Mouse (Mus musculus) adrenal gland, postnatal 10 days (tissue): Measurements from ENCODE around the gene Unk. TPM values are rescaled to one million over a fixed set of nuclear protein-coding genes. Genes with fewer than 3 reads are reported as not detected.
"Not testable (repeated sequence)": the region's sequence is repeated elsewhere in the genome, so short reads cannot be mapped to it uniquely, and the experiment has no call there.

ENCODE experiments used
- DNase-seq: peaks from one replicate; pipeline ENCODE4 v3.0.0; 2021; ENCODE audit warnings: mixed read lengths
- total RNA-seq, 2 experiments: library from RNA; stranded (reverse); gene quantifications; 2 replicates each; pipeline ENCODE4 v1.2.3; 2021

Unk gene
- total RNA-seq, 2 experiments from 2014 or later: 21.0 to 26.0 TPM

GRCm38 (mm10) chr11:116010146-116010545, 20.0 kb upstream of the Unk start:
- DNase-seq: no peak

- no peak for DNase-seq
Observed at GRCm38 (mm10) chr11:116010948-116011347, 19.2 kb upstream of the Unk start.

GRCm38 (mm10) chr11:116011529-116012261, 18.4 kb upstream of the Unk start:
- no peak for DNase-seq

- peak; percentile 94 for DNase-seq
Observed at GRCm38 (mm10) chr11:116012262-116012947, 17.7 kb upstream of the Unk start, which contains the start of gene Galk1. Gene Galk1, minus strand, starts transcription at chr11:116012719.

- DNase-seq: no peak
Observed at GRCm38 (mm10) chr11:116014821-116015220, 15.3 kb upstream of the Unk start.

GRCm38 (mm10) chr11:116018106-116018505, 12.0 kb upstream of the Unk start:
- DNase-seq: no peak

- not testable (repeated sequence) for DNase-seq
Observed at GRCm38 (mm10) chr11:116018867-116019266, 11.3 kb upstream of the Unk start.

- DNase-seq: no peak
Observed at GRCm38 (mm10) chr11:116019360-116019791, 10.7 kb upstream of the Unk start.

- DNase-seq: no peak
Observed at GRCm38 (mm10) chr11:116019976-116020411, 10.1 kb upstream of the Unk start.

GRCm38 (mm10) chr11:116020519-116020922, 9.6 kb upstream of the Unk start:
- no peak for DNase-seq

- no peak for DNase-seq
Observed at GRCm38 (mm10) chr11:116021328-116022220, 8.5 kb upstream of the Unk start.

GRCm38 (mm10) chr11:116022256-116022780, 7.8 kb upstream of the Unk start:
- DNase-seq: no peak

- DNase-seq: not testable (repeated sequence)
Observed at GRCm38 (mm10) chr11:116023074-116023770, 6.9 kb upstream of the Unk start.

- peak; percentile 90 for DNase-seq
Observed at GRCm38 (mm10) chr11:116023771-116024355, 6.3 kb upstream of the Unk start.

GRCm38 (mm10) chr11:116024356-116024808, 5.7 kb upstream of the Unk start:
- DNase-seq: peak; percentile 95

- DNase-seq: no peak
Observed at GRCm38 (mm10) chr11:116025056-116025845, 4.9 kb upstream of the Unk start.

- DNase-seq: no peak
Observed at GRCm38 (mm10) chr11:116027756-116028155, 2.4 kb upstream of the Unk start, which contains the start of gene H3f3b. Gene H3f3b, minus strand, starts transcription at chr11:116027962.

- DNase-seq: no peak
Observed at GRCm38 (mm10) chr11:116028177-116028865, 1.8 kb upstream of the Unk start.

GRCm38 (mm10) chr11:116029086-116029865, 846 bp upstream of the Unk start:
- no peak for DNase-seq
